Mouse (Mus musculus) spleen, adult 2 months (tissue): ENCODE measurements around the gene Mgat4b.

Source experiments
- CTCF ChIP-seq: fragments of 200-500 bp; IDR thresholded peaks from 2 replicates; pipeline ENCODE4 v1.5.1; 2011; ENCODE audit warnings: mild to moderate bottlenecking, inconsistent platforms; ENCODE audit not compliant: insufficient read depth, insufficient read length, insufficient replicate concordance; ENCODE audit errors: extremely low read depth
- POLR2A ChIP-seq: fragments of 200-500 bp; IDR thresholded peaks from 2 replicates; pipeline ENCODE4 v1.6.1; 2011; ENCODE audit warnings: low read depth, low read length, inconsistent platforms

- no peak for TF ChIP-seq CTCF
- TF ChIP-seq POLR2A, result no peak
Measured at GRCm38 (mm10) chr11:50188682-50189081, 22.0 kb upstream of the Mgat4b start.
